Mouse (Mus musculus): Measurements from ENCODE around the gene Ifi27.
A peak's percentile ranks its signal among the peaks of the same experiment; 100 is the strongest.
"Not testable (repeated sequence)": the region's sequence is repeated elsewhere in the genome, so short reads cannot be mapped to it uniquely, and the experiment has no call there.

Gene Ifi27

DNA sequence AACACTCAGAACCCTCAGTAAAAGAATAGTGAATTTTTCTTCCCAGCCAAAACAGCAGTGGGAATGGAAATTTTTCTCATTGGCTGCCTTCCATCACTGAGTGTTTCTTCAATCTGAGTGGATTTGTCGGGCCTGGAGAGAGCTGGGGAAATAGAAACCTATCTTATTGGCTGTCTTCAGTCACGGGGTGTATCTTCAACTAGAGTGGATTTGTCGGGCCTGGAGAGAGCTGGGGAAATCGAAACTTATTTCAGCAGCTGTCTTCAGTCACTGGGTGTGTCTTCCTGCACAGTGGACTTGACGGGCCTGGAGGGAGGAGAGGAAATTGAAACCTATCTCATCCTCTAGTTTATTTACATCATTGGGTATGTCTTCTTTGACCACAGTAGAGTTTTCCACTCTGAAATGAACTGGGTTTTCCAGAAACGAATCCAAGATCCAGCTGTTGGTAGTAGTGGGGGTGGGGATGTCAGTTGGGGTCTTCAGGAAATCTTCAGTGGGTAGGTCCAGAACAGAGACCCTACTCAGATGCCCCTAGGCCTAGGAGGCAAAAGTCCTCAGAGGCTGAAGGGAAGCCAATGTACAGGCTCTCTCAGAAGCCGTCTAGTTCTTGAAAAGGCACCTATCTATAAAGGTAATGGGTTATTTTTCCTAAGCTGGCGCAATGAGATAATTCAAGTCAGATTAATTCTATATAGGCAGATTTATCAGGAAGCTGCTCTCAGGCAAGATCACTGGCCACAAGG, at the start of gene Ifi27:
TSS of gene Ifi27 (plus strand) at position 226 of the 746 bp plus-strand sequence.
- DNase-seq, result no peak

GRCm38 (mm10) chr12:103388505-103389347, 45.3 kb upstream of the Ifi27 start, which contains the start of gene Otub2:
TSS of gene Otub2 (plus strand) at chr12:103388682.
- peak; percentile 96 for DNase-seq

GRCm38 (mm10) chr12:103389348-103389727, 44.7 kb upstream of the Ifi27 start:
- DNase-seq, result no peak

DNA sequence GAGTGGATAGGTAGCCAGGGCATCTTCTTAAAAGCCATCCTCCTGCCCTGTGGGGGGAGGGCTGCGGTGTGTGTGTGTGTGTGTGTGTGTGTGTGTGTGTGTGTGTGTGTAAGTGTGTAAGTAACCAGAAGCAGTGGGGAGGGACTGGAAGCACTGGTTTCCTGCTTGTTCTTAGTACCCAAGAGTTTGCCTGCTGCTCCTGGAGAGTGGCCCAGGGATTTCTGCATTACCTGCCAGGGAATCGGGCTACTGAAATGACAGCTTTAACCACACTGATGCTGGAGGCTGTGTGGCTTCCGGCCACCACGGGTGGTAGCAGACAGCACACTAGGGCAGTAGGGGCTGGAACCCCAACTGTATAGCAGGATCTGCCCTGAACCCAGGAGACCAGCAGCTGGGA, 44.0 kb upstream of the Ifi27 start:
- no peak for DNase-seq

DNA sequence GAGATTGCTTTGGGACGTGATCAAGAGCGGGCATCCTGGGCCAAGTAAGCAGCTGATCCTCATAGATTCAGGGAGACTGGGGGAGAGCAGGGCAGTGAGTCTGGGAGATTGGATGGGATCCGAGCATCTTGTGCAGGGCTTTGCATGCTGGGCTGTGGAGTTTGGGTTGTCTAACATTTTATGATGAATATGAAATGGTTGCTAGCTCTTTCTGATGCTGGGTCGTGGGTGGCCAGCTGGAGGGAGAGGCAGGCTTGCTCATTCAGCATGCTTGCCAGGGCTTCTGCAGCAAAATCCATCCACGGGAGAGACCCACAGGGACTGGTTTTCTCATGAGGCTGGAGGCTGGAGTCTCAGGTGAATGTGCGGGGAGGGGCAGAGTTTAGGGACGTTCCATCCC, 42.9 kb upstream of the Ifi27 start:
- no peak for DNase-seq

GRCm38 (mm10) chr12:103393528-103393927, 40.5 kb upstream of the Ifi27 start:
- DNase-seq, result no peak

DNA sequence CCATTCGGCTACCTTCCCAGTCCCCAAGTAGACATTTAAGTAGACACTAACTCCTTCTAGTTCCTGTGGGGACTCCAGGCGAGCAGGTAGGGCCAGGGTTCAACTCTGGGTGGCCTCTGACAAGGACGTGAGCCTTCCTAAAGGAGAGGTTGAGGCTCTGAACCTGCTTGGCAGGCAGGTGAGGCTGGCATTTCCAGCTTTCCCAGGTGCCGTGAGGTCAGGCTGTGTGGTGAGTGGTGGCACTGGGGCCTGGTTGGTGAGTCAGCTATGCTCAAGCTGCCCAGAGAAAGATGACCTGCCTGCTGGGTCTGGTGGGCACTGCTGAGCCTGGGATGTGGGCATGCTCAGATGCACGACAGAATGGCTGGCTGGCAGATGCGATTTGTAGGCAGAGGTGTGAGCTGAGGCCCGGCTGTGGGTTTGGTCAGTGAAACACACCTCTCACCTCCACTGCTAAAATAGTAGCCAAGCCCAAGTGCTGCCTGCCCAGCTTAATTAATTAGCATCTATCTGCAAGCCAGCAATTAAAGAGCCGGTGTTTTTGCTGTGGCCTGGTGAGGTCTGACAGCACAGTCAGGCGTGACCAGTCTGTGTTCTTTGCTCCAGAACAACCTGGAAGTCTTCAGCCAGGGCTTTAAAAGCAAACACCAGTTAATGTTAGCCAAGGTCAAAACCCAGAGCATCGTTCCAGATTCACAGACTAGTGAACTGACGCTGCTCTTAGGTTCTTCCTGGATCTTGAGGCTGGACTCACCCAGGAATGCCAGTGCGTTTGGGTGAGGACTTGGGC, 38.3 kb upstream of the Ifi27 start:
- no peak for DNase-seq

DNA sequence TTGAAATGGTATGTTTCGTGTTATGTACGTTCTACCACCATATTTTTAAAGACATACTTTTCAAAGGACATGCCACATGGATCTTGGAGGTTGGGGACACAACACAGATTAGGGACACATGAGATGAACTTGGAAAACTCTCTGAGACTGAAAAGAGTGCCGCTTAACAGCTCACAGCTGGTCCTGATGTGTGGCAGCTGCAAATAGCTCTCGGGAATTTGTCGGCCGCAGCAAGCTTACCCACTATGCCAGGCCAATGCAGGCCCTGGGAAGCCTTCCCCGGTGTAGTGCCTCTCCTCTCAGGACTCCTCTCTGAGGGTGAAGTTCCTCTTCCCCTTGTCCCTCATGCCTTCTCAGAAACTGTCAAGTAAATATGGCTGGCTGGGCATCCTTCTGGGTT, 37.3 kb upstream of the Ifi27 start:
- DNase-seq, result no peak

- no peak for DNase-seq
Observed at GRCm38 (mm10) chr12:103404131-103404530, 29.9 kb upstream of the Ifi27 start.

DNA sequence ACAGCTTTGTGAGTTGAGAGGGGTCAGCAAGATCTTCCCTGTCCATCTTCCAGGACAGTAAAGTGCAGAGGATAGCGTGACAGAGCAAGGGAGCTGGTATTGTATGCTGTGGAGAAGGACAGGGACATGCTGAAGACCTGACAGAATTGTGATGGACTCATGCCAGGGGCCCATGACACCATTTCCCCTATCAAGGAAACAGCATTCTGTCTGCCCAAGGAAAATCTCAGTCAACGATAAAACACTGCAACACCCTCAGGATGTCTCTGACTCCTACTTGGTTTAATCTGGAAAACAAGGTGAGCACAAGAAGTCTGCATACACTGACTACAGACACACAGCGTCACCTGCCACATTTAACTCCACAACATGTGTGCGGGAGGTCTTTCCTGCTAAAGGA, 26.3 kb upstream of the Ifi27 start, which contains the start of gene 9330161L09Rik:
TSS of gene 9330161L09Rik (minus strand) at position 101 of the 400 bp plus-strand sequence.
- no peak for DNase-seq

DNA sequence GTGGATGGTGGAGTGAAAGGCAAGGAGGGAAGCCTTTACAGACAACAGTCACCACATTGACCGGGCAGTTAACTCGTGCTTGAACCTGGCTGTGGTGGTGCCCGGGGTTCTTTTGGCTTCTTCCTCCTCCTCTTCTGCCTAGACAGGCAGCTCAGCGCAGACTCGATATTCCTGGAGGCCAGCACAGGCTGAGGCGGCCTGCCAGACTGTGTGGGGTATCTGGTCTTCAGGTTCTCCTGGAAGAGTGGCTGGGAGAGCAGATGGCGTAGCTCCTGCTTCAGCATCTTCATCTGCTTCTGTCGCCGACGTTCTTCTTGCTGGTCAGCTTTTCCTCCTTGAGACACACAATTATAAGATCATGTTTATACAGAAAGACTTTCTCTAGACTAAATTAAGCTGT, 25.9 kb upstream of the Ifi27 start:
- DNase-seq, result no peak

GRCm38 (mm10) chr12:103425016-103425728, 8.8 kb upstream of the Ifi27 start:
- no peak for DNase-seq

DNA sequence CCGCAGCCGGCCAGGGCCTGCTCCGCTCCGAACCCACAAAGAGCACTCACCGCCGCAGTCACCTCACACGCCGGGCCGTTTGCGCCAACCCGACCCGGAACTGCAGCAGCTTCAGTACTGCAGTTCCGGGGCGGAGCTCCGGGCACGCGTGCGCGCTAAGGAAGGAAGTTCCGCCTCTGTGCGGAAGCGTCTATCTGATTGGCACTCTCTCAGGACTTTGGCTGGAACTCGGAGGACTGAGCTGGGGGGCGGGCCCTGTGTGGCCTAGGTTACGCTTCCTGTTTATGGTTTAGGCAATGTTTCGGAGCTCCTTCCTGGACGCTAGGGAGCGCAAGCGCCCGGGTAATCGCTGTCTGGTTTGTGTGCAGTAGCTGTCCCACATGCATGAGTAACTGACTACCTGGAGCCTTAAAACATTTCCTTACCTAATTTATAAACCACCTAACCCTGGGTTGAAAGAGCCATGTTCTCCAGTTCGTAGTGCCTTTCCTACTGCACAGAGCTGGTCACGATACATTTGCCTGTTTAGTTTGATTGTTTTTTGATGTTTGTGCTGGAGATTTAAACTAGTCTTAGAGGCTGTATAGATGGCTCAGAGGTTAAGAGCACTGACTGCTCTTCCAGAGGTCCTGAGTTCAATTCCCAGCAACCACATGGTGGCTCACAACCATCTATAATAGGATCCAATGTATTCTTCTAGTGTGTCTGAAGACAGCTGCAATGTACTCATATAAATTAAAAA, 8.1 kb upstream of the Ifi27 start, which contains the start of gene Ddx24:
TSS of gene Ddx24 (minus strand) at position 102 of the 742 bp plus-strand sequence.
- DNase-seq, result peak; percentile 97

GRCm38 (mm10) chr12:103426710-103427109, 7.3 kb upstream of the Ifi27 start:
- no peak for DNase-seq

DNA sequence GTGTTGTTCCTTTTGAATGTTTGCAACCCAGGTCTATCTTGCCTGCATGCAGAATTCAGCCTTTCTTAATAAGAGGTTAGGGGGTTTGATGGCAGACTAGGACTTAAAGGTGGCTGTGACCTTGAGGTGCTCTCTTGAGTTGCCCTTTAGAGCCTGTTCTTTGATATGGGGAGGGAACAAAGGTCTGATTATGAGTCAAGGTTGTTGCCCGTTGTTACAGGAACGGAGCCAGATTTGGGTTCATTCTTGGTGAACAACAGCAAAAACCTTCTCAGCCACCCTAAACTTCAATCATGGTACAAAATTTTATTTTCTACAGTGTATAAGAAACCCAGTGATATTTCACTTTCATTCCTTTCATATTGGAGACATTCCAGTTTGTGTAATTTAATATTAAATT, 581 bp upstream of the Ifi27 start:
- DNase-seq, result no peak

DNA sequence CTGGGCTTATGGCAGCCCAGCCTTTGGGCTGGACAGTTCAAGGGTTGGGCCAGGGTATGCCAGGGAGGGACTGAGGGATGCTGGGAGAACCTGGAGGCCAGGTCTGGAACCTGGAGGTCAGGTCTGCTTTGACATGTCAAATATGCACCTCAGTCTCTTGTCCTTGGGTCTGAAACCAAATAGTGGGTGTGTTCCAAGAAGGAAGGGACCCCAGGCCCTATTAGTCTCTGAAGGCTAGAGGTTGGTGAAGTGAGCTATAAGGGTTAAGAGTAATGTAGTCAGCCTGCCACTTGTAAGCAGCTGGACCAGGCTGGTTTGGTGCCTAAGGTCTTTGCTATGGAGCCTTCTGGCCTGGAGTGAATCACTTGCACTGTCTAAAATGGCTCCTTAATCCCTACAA, 850 bp downstream of the Ifi27 start:
- DNase-seq, result no peak

GRCm38 (mm10) chr12:103437601-103438000, 3.6 kb downstream of the Ifi27 start:
- DNase-seq, result no peak

- no peak for DNase-seq
Observed at GRCm38 (mm10) chr12:103443524-103443923, 9.5 kb downstream of the Ifi27 start, which contains the start of gene Ifi27l2a. TSS of gene Ifi27l2a (minus strand) at chr12:103443680.

DNA sequence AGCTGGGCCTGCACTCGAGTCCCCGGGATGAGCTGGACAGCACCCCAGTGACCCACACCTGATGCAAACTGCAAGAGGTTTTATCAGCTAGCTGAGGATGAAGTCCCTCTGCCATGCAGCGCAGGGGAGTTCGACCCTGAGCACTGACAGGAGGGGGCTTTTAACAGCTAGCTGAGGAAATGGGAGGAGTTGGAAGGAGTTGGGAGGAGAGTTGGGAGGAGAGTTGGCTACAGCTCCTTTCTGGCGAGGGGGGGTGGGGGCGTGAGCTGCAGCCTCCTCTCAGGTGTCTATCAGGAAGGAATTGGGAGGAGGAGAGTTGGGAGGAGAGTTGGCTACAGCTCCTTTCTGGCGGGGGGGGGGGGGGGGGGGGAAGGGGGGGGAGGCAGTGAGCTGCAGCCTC, 10.2 kb downstream of the Ifi27 start:
- DNase-seq, result not testable (repeated sequence)

DNA sequence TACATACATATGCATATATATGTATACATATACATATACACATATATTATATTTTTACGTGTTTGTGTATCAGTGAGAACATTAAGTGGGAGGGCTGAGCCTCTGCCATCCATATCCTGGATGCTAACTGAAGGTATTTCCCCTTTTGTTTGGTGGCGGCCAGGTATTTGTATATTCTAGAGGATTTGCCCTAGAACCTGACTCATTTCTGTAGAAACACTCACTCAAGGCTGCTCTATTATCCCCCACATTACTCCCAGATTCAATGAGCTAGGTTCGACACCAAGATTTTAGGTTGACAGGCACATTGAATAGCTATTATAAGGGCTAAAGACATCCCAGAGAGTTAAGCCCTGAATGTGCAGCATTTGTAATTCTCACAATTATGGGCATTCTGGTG, 11.0 kb downstream of the Ifi27 start:
- DNase-seq, result no peak

- no peak for DNase-seq
Observed at GRCm38 (mm10) chr12:103453361-103453760, 19.4 kb downstream of the Ifi27 start.

GRCm38 (mm10) chr12:103456727-103457126, 22.7 kb downstream of the Ifi27 start:
- not testable (repeated sequence) for DNase-seq

Measured in cerebellum, adult 8-10 months (tissue).